Mouse (Mus musculus): ENCODE results near the gene 1700067K01Rik.
"Not testable (repeated sequence)": the region's sequence is repeated elsewhere in the genome, so short reads cannot be mapped to it uniquely, and the experiment has no call there.

1700067K01Rik gene

GRCm38 (mm10) chr8:83983222-83983621 lies 18.1 kb upstream of the 1700067K01Rik start:
- DNase-seq (ENCODE audit: low spot score in 2 of 2) = not testable (repeated sequence)

GRCm38 (mm10) chr8:83989243-83989642 lies 12.1 kb upstream of the 1700067K01Rik start:
- no peak for DNase-seq (ENCODE audit: low spot score in 2 of 2)

DNA sequence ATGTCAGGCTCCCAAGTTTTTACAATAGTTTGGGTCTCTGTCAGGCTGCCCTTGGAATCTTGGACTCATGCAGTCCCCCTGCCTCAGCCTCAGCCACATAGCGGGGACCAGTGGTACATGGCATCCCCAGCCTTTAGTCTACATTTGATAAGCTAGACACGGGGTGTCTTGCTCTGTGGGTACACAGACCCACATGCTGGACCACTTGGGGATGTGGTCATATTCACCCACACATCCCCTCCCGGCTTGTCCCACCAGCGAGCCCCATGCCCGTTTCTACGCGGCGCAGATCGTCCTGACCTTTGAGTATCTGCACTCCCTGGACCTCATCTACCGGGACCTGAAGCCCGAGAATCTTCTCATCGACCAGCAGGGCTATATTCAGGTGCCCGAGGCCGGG lies 11.1 kb upstream of the 1700067K01Rik start:
- DNase-seq (ENCODE audit: low spot score in 2 of 2) = no peak

- DNase-seq (ENCODE audit: low spot score in 2 of 2) = no peak
These were observed 8.8 kb upstream of the 1700067K01Rik start for GRCm38 (mm10) chr8:83992488-83992887.

DNA sequence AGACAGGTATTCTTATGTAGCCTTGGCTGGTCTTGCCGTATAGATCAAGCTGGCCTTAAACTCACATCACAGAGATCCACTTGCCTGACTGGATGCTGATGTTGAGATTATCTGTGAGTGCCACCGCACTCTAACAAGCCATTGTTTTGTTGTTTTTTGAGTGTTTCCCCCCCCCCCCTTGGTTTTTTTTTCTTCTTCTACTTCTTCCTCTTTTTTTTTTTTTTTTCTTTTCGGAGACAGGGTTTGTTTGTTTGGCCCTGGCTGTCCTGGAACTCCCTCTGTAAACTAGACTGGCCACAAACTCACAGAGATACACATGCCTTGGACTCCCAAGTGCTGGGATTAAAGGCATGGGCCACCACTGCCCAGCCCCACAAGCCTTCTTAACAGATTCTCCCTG lies 7.3 kb upstream of the 1700067K01Rik start:
- DNase-seq (ENCODE audit: low spot score in 2 of 2) = no peak

GRCm38 (mm10) chr8:83995973-83996372 lies 5.3 kb upstream of the 1700067K01Rik start:
- DNase-seq (ENCODE audit: low spot score in 2 of 2) = no peak

GRCm38 (mm10) chr8:83996567-83997505 lies 4.5 kb upstream of the 1700067K01Rik start:
- DNase-seq (ENCODE audit: low spot score in 2 of 2) = peak; percentile 56 to 74

GRCm38 (mm10) chr8:83997511-83998141 lies 3.7 kb upstream of the 1700067K01Rik start, which contains the start of gene Samd1:
TSS of gene Samd1 (plus strand) at chr8:83997672.
- peak in 1 of 2 experiments; percentile 51 for DNase-seq (ENCODE audit: low spot score in 2 of 2)

- DNase-seq (ENCODE audit: low spot score in 2 of 2) = peak in 1 of 2 experiments; percentile 58
These were observed 2.9 kb upstream of the 1700067K01Rik start for GRCm38 (mm10) chr8:83998231-83999056.

GRCm38 (mm10) chr8:83999057-83999705 lies 2.1 kb upstream of the 1700067K01Rik start:
- no peak for DNase-seq (ENCODE audit: low spot score in 2 of 2)

DNA sequence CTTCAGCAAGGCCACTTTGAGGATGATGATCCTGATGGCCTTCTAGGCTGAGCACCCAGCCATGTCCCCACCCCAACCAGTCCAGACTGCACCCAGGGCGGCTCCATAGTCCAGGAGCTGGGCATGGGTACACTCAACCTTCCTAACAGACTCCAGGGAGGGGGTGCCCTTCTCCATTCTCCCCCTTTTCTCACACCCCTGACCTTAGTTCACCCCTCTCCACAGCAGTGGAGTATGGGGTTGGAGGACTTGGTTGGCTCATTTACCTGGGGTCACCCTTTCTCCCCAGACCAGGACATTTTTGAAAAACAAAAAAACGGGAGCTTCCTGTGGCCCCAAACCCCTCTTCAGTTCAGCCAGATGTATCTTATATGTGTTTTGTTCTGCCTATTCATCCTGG lies 1.5 kb upstream of the 1700067K01Rik start:
- no peak for DNase-seq (ENCODE audit: low spot score in 2 of 2)

- no peak for DNase-seq (ENCODE audit: low spot score in 2 of 2)
These were observed 1.8 kb downstream of the 1700067K01Rik start for GRCm38 (mm10) chr8:84002957-84003611.

DNA sequence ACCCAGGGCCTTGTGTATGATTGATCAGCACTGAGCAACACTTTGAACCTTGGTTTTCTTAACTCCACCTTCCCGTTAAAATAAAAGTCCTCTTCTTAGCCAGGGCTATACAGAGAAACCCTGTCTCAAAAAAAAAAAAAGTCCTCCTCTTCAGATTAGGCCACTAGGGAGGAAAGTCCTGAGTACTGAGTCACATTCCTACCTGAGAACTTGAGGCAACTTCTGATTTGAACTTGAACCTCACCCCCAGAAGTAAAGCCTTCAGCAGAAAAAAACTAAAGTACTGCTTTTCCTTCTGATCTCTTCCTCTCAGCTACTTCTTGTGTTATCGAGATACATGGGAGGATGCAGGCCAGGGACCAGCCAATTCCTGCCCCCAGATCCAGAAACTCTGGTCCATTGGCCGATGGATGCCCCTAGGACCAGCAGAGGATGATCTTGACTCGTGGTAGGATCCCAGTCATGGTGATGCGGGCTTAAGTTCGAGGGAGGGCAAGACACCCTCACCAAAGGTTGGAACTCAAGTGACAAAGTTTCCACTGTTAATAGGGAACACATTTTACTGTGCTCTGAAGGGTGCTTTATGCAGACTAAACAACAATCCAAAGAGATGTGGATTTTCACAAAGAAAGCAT lies 2.4 kb downstream of the 1700067K01Rik start:
- DNase-seq (ENCODE audit: low spot score in 2 of 2) = no peak

GRCm38 (mm10) chr8:84004533-84005201 lies 3.4 kb downstream of the 1700067K01Rik start:
- DNase-seq (ENCODE audit: low spot score in 2 of 2) = peak; percentile 83 to 87

DNA sequence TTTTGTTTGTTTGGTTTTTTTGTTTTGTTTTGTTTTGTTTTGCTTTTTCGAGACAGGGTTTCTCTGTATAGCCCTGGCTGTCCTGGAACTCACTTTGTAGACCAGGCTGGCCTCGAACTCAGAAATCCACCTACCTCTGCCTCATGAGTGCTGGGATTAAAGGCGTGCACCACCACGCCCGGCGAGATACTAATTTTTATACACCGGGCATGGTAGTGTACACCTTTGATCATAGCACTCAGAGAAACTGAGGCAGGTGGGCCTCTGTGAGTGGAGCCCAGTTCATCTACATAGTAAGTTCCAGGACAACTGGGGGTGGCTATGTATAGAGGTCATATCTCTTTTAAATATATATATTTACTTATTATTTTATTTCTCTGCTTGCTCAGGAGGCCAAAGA lies 4.2 kb downstream of the 1700067K01Rik start:
- DNase-seq (ENCODE audit: low spot score in 2 of 2) = not testable (repeated sequence)

DNA sequence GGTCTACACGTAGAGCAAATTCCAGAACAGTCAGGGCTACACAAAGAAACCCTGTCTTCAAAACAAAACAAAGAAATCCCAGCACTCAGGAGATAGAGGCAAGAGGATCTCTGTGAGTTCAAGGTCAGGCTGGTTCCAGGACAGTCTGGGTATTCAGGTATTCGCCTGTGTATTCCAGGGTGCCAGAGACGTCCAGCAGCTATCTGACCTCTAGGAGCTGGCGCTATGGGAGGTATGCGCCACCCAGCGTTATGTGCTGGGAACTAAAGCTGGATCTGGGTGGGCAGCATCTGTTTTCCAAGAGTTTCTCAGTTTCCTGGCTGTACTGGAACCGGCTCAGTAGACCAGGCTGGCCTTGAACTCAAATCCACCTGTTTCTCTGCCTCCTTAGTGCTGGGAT lies 7.1 kb downstream of the 1700067K01Rik start:
- no peak for DNase-seq (ENCODE audit: low spot score in 2 of 2)

GRCm38 (mm10) chr8:84009876-84010275 lies 8.6 kb downstream of the 1700067K01Rik start:
- DNase-seq (ENCODE audit: low spot score in 2 of 2) = peak; percentile 83 to 89

- DNase-seq (ENCODE audit: low spot score in 2 of 2) = peak; percentile 59 to 71
These were observed 9.6 kb downstream of the 1700067K01Rik start for GRCm38 (mm10) chr8:84010625-84011611.
